Mouse (Mus musculus) embryo, embryonic 11 days (tissue): ENCODE measurements at regions not wholly inside any gene's neighbourhood (a gene's known extent, or its start where the extent isn't known, plus 50 kb on each side); places are given as distances from the start of the nearest gene placed in this dataset.

ENCODE experiments used
- DNase-seq: peaks from one replicate; pipeline ENCODE4 v3.0.0-alpha.2; 2015

DNA sequence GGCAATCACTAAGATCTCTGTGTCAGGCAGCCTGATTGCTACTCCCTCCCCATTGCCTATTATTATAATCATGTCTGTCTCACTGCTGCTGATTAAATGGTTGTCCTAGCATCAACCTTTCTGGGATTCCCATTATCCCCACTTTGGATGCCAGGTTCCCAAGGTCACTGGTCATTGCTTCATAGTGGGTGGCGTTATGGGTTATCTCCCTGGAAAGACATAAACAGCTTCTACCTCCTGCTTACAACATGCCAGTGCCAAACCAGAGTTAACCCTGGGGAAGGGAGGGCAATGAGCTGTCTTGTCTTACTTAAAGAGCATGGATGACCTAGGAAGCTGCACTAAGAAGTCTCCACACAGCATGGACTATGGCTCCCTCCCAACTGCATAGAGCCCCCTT, 136.9 kb downstream of the Uaca start:
- DNase-seq: no peak

DNA sequence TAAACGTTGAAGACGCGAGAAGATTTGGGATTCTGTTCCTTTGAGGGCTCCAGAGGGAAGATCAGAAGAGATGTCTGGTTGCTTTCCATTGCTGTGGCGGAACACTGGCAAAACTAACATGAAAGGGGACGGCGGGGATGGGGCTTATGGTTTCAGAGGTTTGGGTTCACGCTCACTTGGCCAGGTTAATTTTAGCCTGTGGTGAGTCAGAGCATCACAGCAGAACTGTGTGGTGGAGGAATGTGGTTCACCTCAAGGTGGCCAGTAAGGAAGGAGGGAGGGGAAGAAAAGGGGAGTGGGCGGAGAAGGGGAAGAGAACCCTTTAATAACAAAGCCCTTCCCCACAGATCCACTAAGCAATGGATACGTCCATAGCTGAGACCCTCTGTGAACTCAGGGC, 142.6 kb downstream of the Uaca start:
- DNase-seq: no peak

- DNase-seq: peak; percentile 94
Observed at GRCm38 (mm10) chr9:60939858-60940804, 145.8 kb downstream of the Uaca start.

DNA sequence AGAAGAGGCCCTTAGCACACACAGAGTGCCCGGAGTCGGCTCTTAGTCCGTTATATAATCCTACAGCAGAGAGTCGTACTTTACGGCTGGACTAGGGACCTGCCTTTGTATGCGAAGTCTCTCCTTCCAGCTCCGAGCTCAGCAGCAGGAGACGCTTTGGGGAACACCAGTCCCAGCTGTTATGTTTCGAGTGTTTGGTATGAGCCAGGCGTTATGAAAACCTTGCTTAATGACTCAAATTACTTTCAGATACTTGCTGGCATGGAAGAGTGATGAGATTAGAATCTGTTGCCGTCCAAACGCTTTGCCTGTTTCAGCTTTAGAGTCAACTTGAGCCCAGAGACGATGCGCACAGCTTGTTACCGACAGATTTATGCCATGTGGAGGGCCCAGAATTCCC, 153.0 kb downstream of the Uaca start:
- DNase-seq: no peak

DNA sequence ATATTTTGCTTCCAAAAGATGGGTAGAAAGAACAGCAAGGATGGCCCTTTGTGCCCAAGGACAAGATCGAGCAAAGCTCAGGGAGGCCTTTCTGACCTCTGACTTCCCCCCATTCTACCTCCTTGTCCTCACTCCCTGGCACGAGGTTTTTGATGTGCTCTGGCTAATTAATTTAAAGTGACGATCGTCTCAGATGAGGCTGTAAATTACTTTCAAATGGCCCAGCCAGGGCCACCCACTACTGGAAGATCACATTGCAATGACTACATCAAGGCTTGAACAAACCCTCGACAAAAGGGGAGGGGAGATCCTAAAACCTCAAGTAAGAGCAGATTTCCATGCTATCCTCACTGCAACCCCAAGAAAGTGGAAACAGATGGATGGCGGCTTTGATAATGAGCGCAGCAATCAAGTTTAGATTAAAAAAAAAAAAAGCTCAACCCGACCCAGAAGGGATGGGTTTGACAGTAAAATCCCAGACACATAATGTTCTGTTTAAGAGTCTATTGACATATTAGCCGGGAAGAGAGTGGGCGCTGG, 154.3 kb downstream of the Uaca start:
- peak; percentile 63 for DNase-seq

DNA sequence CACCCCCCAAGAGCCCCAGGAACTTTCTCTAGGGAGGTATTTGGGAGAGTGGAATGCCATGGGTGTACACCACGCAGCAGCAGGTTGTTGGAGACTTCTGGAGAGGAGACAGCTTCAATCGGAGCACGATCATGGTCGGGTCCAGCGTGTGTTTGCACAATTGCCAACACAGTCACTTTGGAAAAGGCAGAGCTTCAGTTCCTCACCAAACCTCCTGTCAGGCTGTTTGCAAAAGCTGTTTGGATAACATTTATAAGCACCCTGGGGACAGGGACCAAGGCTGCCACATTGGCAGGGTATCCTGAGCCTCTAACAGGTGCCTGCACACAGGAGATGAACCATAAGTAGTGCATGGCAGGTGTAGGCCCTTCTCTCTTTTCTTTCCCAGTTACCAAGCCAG, 155.8 kb downstream of the Uaca start:
- no peak for DNase-seq

- DNase-seq: peak; percentile 71
Observed at GRCm38 (mm10) chr9:60951071-60951561, 156.8 kb downstream of the Uaca start.

DNA sequence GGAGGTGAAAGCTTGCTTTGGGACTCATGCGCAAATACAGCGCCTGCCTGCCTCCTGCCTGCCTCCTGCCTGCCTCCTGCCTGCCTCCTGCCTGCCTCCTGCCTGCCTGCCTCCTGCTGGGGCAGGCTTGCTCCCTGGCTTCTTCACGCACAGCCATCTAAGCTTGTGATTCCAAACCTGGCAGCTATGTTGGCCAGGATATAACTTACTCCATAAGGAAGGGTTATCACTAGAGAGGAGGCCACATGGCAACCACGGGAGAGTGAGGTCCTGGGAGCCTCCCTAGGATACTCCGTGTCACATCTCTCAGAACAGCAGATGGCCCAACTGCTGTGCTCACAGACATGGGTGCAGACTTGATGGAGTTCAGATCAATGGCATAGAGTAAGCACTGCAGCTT, 163.1 kb downstream of the Uaca start:
- DNase-seq: no peak

DNA sequence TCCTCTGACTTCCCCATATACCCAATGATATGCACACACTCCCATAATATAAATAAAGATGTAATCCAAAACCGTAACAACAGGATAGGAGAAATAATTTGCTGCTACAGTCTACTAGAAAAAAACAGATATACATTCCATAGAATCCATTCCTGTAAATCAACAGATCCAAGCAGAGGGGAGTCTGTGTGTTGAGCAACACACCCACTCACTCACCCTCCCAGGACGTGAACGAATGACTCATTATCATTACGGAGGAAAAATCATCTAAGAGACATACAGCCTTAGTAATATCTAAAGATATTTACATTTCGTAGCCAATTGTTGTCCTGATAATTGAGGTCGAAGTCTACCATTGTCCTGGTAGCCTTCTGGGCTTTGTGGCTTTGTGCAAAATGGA, 165.2 kb downstream of the Uaca start:
- DNase-seq: no peak

GRCm38 (mm10) chr9:60962086-60962485, 167.7 kb downstream of the Uaca start:
- no peak for DNase-seq

DNA sequence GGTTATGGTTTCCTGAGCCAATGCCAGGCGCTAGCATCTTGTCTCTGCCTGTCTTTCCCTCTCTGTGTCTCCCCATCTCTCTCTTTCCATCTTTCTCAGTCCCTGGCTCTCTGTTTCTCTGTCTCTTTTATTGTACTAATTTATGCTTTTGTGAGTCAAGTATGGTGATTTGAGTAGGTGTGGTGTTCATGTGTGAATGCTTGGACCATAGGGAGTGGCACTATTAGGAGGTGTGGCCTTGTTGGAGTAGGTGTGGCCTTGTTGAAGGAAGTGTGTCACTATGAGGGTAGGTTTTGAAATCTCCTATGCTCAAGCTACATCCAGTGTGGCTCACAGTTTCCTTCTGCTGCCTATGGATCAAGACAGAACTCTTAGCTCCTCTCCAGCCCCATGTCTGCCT, 171.3 kb downstream of the Uaca start:
- no peak for DNase-seq

GRCm38 (mm10) chr9:60968281-60969031, 174.1 kb downstream of the Uaca start:
- no peak for DNase-seq

- DNase-seq: no peak
Observed at GRCm38 (mm10) chr9:60972201-60972910, 178.0 kb downstream of the Uaca start.

- no peak for DNase-seq
Observed at GRCm38 (mm10) chr9:60974546-60974945, 180.2 kb downstream of the Uaca start.

GRCm38 (mm10) chr9:60982383-60983085, 188.2 kb downstream of the Uaca start:
- DNase-seq: no peak

DNA sequence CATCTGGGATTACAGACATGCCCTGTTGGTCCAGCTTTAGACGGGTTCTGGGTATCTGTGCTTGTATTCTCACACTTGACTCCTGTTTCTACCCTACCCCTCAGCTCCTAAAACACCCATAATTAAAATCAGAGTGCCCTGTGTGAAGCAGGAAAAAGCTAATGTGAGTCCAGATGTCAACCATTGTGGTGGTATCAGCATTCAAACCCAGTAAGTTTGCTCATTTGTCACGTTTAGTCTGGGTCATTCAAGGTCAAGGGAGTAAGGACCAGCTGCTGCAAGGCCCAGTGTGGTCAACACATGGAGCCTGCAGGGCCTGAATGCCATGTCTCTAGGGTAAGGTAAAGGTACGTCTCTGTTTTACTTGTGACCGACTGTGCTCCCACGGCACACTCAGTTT, 188.9 kb downstream of the Uaca start:
- DNase-seq: no peak

- no peak for DNase-seq
Observed at GRCm38 (mm10) chr9:60988113-60988512, 193.8 kb downstream of the Uaca start.

GRCm38 (mm10) chr9:60989670-60990391, 195.5 kb downstream of the Uaca start:
- DNase-seq: peak; percentile 46

- DNase-seq: no peak
Observed at GRCm38 (mm10) chr9:60991509-60991908, 197.2 kb downstream of the Uaca start.

- no peak for DNase-seq
Observed at GRCm38 (mm10) chr9:60993661-60994060, 199.3 kb downstream of the Uaca start.

DNA sequence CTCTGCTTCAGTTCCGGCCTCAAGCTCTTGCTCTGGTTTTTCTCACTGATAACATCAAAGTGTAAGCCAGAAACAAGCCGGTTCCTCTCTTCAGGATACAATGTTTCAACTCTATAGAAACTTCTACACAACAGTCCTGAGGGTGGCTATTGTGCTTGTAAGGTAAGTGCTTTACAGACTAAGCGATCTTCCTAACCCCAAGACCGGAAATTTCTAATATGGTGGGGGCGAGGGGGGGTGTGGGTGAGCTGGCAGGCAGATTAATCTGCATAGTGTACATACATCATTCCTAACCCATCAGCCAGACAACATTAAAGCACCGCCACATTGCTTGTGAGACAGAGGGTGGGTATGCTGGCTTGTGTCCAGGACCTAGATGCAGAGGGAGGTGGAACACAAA, 200.8 kb downstream of the Uaca start:
- DNase-seq: no peak
